Mouse (Mus musculus) limb, embryonic 15.5 days (tissue): Measurements from ENCODE around the gene Krt19. TPM values are rescaled to one million over a fixed set of nuclear protein-coding genes. Genes with fewer than 3 reads are reported as not detected.

Experiments used
- ATAC-seq: fragments of 200-750 bp; cut with Nextera tagmentation; 2 replicates; pipeline ENCODE4 v1.8.0; 2017; ENCODE audit warnings: low read depth, moderate TSS enrichment; ENCODE audit not compliant: insufficient number of reproducible peaks, low FRiP score, low TSS enrichment
- H3K27ac ChIP-seq: fragments of 300-500 bp; sonication (generic); 2 replicates; pipeline ENCODE4 v1.5.1; 2015; ENCODE audit warnings: moderate library complexity, mild to moderate bottlenecking, inconsistent platforms
- H3K27me3 ChIP-seq: fragments of 300-500 bp; sonication (generic); 2 replicates; pipeline ENCODE4 v1.6.1; 2015; ENCODE audit warnings: inconsistent platforms
- H3K36me3 ChIP-seq: fragments of 300-500 bp; sonication (generic); 2 replicates; pipeline ENCODE4 v1.6.1; 2015; ENCODE audit warnings: inconsistent platforms
- H3K4me1 ChIP-seq: fragments of 300-500 bp; sonication (generic); 2 replicates; pipeline ENCODE4 v1.6.1; 2015; ENCODE audit warnings: inconsistent platforms
- H3K4me2 ChIP-seq: fragments of 300-500 bp; sonication (generic); 2 replicates; pipeline ENCODE4 v1.6.1; 2015; ENCODE audit warnings: mild to moderate bottlenecking, inconsistent platforms
- H3K4me3 ChIP-seq: fragments of 300-500 bp; sonication (generic); 2 replicates; pipeline ENCODE4 v1.5.1; 2015; ENCODE audit warnings: mild to moderate bottlenecking, inconsistent platforms
- H3K9ac ChIP-seq: fragments of 300-500 bp; sonication (generic); 2 replicates; pipeline ENCODE4 v1.6.1; 2015; ENCODE audit warnings: inconsistent platforms
- H3K9me3 ChIP-seq: fragments of 300-500 bp; sonication (generic); 2 replicates; pipeline ENCODE4 v1.6.1; 2016; ENCODE audit warnings: inconsistent platforms
- WGBS: fragments of 180-500 bp; shearing (Covaris S2); methylation state at CpG from one replicate; pipeline ENCODE4 v1.1.7; 2015; 5-methylcytosine and 5-hydroxymethylcytosine counted together
- polyA plus RNA-seq: library from polyadenylated mRNA; unstranded; fragments of >200 nt; fragmentation: Nextera tagmentation; extraction: Ambion mirVana; gene quantifications from 2 replicates; pipeline ENCODE4 v1.2.1, GENCODE M21; 2015

Gene Krt19
- polyA plus RNA-seq, 1 experiment from 2014 or later: 417 TPM

- WGBS: 58% methylated on average over 6 of the region's 6 CpGs
- ATAC-seq: no peak
These were observed 9.5 kb upstream of the Krt19 start for GRCm38 (mm10) chr11:100157908-100158477.

GRCm38 (mm10) chr11:100157331-100157730, 8.9 kb upstream of the Krt19 start:
- WGBS: 72% methylated on average over 3 of the region's 3 CpGs
- no peak overlapping the region for H3K9ac ChIP-seq
- H3K4me3 ChIP-seq: no peak overlapping the region
- no peak overlapping the region for H3K27ac ChIP-seq
- H3K9me3 ChIP-seq: no peaks in the 10 kb centered on the region
- no peak for ATAC-seq
- H3K36me3 ChIP-seq: no peaks in the 10 kb centered on the region
- H3K4me2 ChIP-seq: no peak overlapping the region
- no peaks in the 10 kb centered on the region for H3K27me3 ChIP-seq
- peaks cover 8% of the 10 kb centered on the region for H3K4me1 ChIP-seq

More at GRCm38 (mm10) chr11:100157908-100158477, 9.5 kb upstream of the Krt19 start:
- no peak overlapping the region for H3K9ac ChIP-seq
- no peak overlapping the region for H3K4me2 ChIP-seq
- peaks cover 8% of the 10 kb centered on the region for H3K4me1 ChIP-seq
- H3K4me3 ChIP-seq: no peak overlapping the region
- H3K27me3 ChIP-seq: no peaks in the 10 kb centered on the region
- no peaks in the 10 kb centered on the region for H3K9me3 ChIP-seq
- no peaks in the 10 kb centered on the region for H3K36me3 ChIP-seq
- H3K27ac ChIP-seq: no peak overlapping the region

GRCm38 (mm10) chr11:100155497-100156255, 7.2 kb upstream of the Krt19 start:
- Histone ChIP-seq H3K9ac (no peak overlapping the region), H3K27ac (peak overlapping the region; percentile 27; the same call in 1 of the 2 replicates), H3K36me3 (no peaks in the 10 kb centered on the region), H3K4me3 (no peak overlapping the region), H3K4me1 (peaks cover 8% of the 10 kb centered on the region), H3K9me3 (no peaks in the 10 kb centered on the region), H3K4me2 (no peak overlapping the region), H3K27me3 (no peaks in the 10 kb centered on the region)
- 52% methylated on average over 8 of the region's 8 CpGs for WGBS
- ATAC-seq: no peak

GRCm38 (mm10) chr11:100147566-100148353, 705 bp downstream of the Krt19 start:
- ATAC-seq: no peak
- peaks cover 32% of the 10 kb centered on the region for H3K27me3 ChIP-seq
- peaks cover 18% of the 10 kb centered on the region for H3K4me1 ChIP-seq
- 49% methylated on average over 5 of the region's 5 CpGs for WGBS
- H3K4me2 ChIP-seq: no peak overlapping the region
- no peak overlapping the region for H3K27ac ChIP-seq
- no peaks in the 10 kb centered on the region for H3K36me3 ChIP-seq
- H3K4me3 ChIP-seq: no peak overlapping the region
- H3K9me3 ChIP-seq: no peaks in the 10 kb centered on the region
- no peak overlapping the region for H3K9ac ChIP-seq

- no peak for ATAC-seq
- Histone ChIP-seq H3K9me3 (no peaks in the 10 kb centered on the region), H3K4me2 (peak overlapping the region; percentile 48), H3K36me3 (no peaks in the 10 kb centered on the region), H3K9ac (no peak overlapping the region), H3K27me3 (peaks cover 32% of the 10 kb centered on the region), H3K4me3 (peak overlapping the region; percentile 27), H3K4me1 (peaks cover 19% of the 10 kb centered on the region), H3K27ac (no peak overlapping the region)
- 5% methylated on average over 13 of the region's 13 CpGs for WGBS
These were observed 2.5 kb downstream of the Krt19 start for GRCm38 (mm10) chr11:100145858-100146560.

GRCm38 (mm10) chr11:100145104-100145503, 3.4 kb downstream of the Krt19 start:
- H3K27me3 ChIP-seq: peaks cover 32% of the 10 kb centered on the region
- peak overlapping the region; percentile 27 for H3K4me3 ChIP-seq
- no peaks in the 10 kb centered on the region for H3K9me3 ChIP-seq
- no peak overlapping the region for H3K27ac ChIP-seq
- H3K4me1 ChIP-seq: peaks cover 23% of the 10 kb centered on the region
- 3% methylated on average over 20 of the region's 20 CpGs for WGBS
- H3K36me3 ChIP-seq: no peaks in the 10 kb centered on the region
- no peak for ATAC-seq
- peak overlapping the region; percentile 48 for H3K4me2 ChIP-seq
- no peak overlapping the region for H3K9ac ChIP-seq

GRCm38 (mm10) chr11:100140966-100141365, 7.5 kb downstream of the Krt19 start:
- peaks cover 25% of the 10 kb centered on the region for H3K27me3 ChIP-seq
- no peak overlapping the region for H3K27ac ChIP-seq
- H3K9me3 ChIP-seq: no peaks in the 10 kb centered on the region
- no peak for ATAC-seq
- H3K4me2 ChIP-seq: no peak overlapping the region
- peaks cover 30% of the 10 kb centered on the region for H3K4me1 ChIP-seq
- no peaks in the 10 kb centered on the region for H3K36me3 ChIP-seq
- no peak overlapping the region for H3K9ac ChIP-seq
- no peak overlapping the region for H3K4me3 ChIP-seq
- WGBS: 72% methylated on average over 21 of the region's 21 CpGs

GRCm38 (mm10) chr11:100139391-100139790, 9.1 kb downstream of the Krt19 start:
- H3K4me2 ChIP-seq: no peak overlapping the region
- H3K9me3 ChIP-seq: no peaks in the 10 kb centered on the region
- peaks cover 26% of the 10 kb centered on the region for H3K4me1 ChIP-seq
- no peak overlapping the region for H3K27ac ChIP-seq
- no peak overlapping the region for H3K9ac ChIP-seq
- WGBS: 54% methylated on average over 2 of the region's 2 CpGs
- H3K27me3 ChIP-seq: peaks cover 9% of the 10 kb centered on the region
- no peak for ATAC-seq
- no peaks in the 10 kb centered on the region for H3K36me3 ChIP-seq
- H3K4me3 ChIP-seq: no peak overlapping the region

GRCm38 (mm10) chr11:100138809-100139208, 9.7 kb downstream of the Krt19 start:
- no peak overlapping the region for H3K4me3 ChIP-seq
- peaks cover 28% of the 10 kb centered on the region for H3K4me1 ChIP-seq
- H3K27ac ChIP-seq: no peak overlapping the region
- peaks cover 4% of the 10 kb centered on the region; the same call in 1 of the 2 replicates for H3K27me3 ChIP-seq
- H3K9ac ChIP-seq: no peak overlapping the region
- no peak overlapping the region for H3K4me2 ChIP-seq
- H3K36me3 ChIP-seq: no peaks in the 10 kb centered on the region
- WGBS: 57% methylated on average over 7 of the region's 7 CpGs
- no peak for ATAC-seq
- no peaks in the 10 kb centered on the region for H3K9me3 ChIP-seq

GRCm38 (mm10) chr11:100137693-100138092, 10.8 kb downstream of the Krt19 start:
- no peak for ATAC-seq
- Histone ChIP-seq H3K9ac (no peak overlapping the region), H3K9me3 (no peaks in the 10 kb centered on the region), H3K4me3 (no peak overlapping the region), H3K4me2 (no peak overlapping the region), H3K36me3 (no peaks in the 10 kb centered on the region), H3K27me3 (0 out of 2 replicates have a peak, but pooled peaks cover 2% of the 10 kb centered on the region), H3K4me1 (peaks cover 33% of the 10 kb centered on the region), H3K27ac (no peak overlapping the region)
- WGBS: 32% methylated on average over 5 of the region's 5 CpGs

GRCm38 (mm10) chr11:100136559-100136958, 11.9 kb downstream of the Krt19 start:
- H3K9me3 ChIP-seq: no peaks in the 10 kb centered on the region
- ATAC-seq: 0 out of 2 replicates have a peak, but pooled peaks have one; percentile 13
- no peak overlapping the region for H3K27ac ChIP-seq
- H3K4me2 ChIP-seq: no peak overlapping the region
- H3K4me3 ChIP-seq: no peak overlapping the region
- 26% methylated on average over 5 of the region's 5 CpGs for whole genome bisulfite sequencing
- 0 out of 2 replicates have a peak, but pooled peaks cover 2% of the 10 kb centered on the region for H3K27me3 ChIP-seq
- peaks cover 33% of the 10 kb centered on the region for H3K4me1 ChIP-seq
- no peaks in the 10 kb centered on the region for H3K36me3 ChIP-seq
- H3K9ac ChIP-seq: no peak overlapping the region
